Mouse (Mus musculus) CH12.LX (cell line): ENCODE results near the gene Mfap3l. TPM values are rescaled to one million over a fixed set of nuclear protein-coding genes. Genes with fewer than 3 reads are reported as not detected.

Source experiments
- DNase-seq: peaks from one replicate; pipeline ENCODE4 v3.0.0-alpha.2; 2013; ENCODE audit errors: extremely low read depth
- H3K27ac ChIP-seq: 2 replicates; pipeline ENCODE4 v1.5.1; 2012; ENCODE audit warnings: low read depth, mild to moderate bottlenecking, control low read depth, moderate library complexity; ENCODE audit not compliant: insufficient read depth
- H3K27me3 ChIP-seq: replicated peaks from 2 replicates; pipeline ENCODE3; 2012; ENCODE audit warnings: inconsistent platforms
- H3K36me3 ChIP-seq, 2 experiments: replicated peaks in 1 of 2; 2 replicates each; pipeline versions ENCODE3 to v1.6.1; 2012; ENCODE audit warnings: inconsistent platforms in 1 of 2, low read length in 1 of 2, mild to moderate bottlenecking in 1 of 2, mixed read lengths in 1 of 2, moderate library complexity in 1 of 2; ENCODE audit not compliant: control insufficient read depth in 1 of 2, insufficient read depth in 1 of 2
- H3K4me1 ChIP-seq, 2 experiments: 2 replicates each; pipeline ENCODE4 v1.6.1; 2012; ENCODE audit warnings: inconsistent platforms in 1 of 2, moderate library complexity in 1 of 2; ENCODE audit not compliant: insufficient read depth in 2 of 2, control insufficient read depth in 1 of 2
- H3K4me2 ChIP-seq: 2 replicates; pipeline ENCODE4 v1.6.1; 2012; ENCODE audit warnings: low read depth, mild to moderate bottlenecking, control low read depth; ENCODE audit not compliant: poor library complexity, insufficient read depth, severe bottlenecking
- H3K4me3 ChIP-seq, 3 experiments: fragments of 150-350 bp in 1 of 3; sonication (generic) in 1 of 3; replicated peaks in 1 of 3; 2 replicates each; pipeline versions ENCODE3 to v1.5.1; 2011 to 2012; ENCODE audit warnings: low read depth in 2 of 3, low read length in 2 of 3, mild to moderate bottlenecking in 2 of 3, moderate library complexity in 2 of 3, control low read depth in 1 of 3, improper control_type of control experiment in 1 of 3, inconsistent platforms in 1 of 3, mixed read lengths in 1 of 3; ENCODE audit not compliant: poor library complexity in 1 of 3
- H3K79me2 ChIP-seq: replicated peaks from 2 replicates; pipeline ENCODE4 v1.6.1; 2012; ENCODE audit warnings: mild to moderate bottlenecking, moderate library complexity; ENCODE audit not compliant: control insufficient read depth, poor library complexity, insufficient read depth, severe bottlenecking; ENCODE audit errors: extremely low read depth
- H3K9ac ChIP-seq: 2 replicates; pipeline ENCODE4 v1.6.1; 2012; ENCODE audit warnings: low read depth, mild to moderate bottlenecking, control low read depth, moderate library complexity; ENCODE audit not compliant: insufficient read depth
- H3K9me3 ChIP-seq: replicated peaks from 2 replicates; pipeline ENCODE3; 2012; ENCODE audit warnings: low read length, inconsistent platforms, mixed read lengths
- E2F4 ChIP-seq: IDR thresholded peaks from 2 replicates; pipeline ENCODE4 v1.6.1; 2011; ENCODE audit warnings: low read depth, low read length, improper control_type of control experiment; ENCODE audit not compliant: insufficient replicate concordance
- ETS1 ChIP-seq: conservative IDR thresholded peaks from 2 replicates; pipeline ENCODE4 v1.6.1; 2012; ENCODE audit warnings: low read depth, mild to moderate bottlenecking, inconsistent platforms, low read length, improper control_type of control experiment, moderate library complexity
- GABPA ChIP-seq: IDR thresholded peaks from 2 replicates; pipeline ENCODE4 v1.6.1; 2012; ENCODE audit warnings: low read depth, low read length, improper control_type of control experiment, inconsistent platforms; ENCODE audit not compliant: insufficient replicate concordance
- JUN ChIP-seq: IDR thresholded peaks from 2 replicates; pipeline ENCODE4 v1.6.1; 2011; ENCODE audit warnings: low read depth, mild to moderate bottlenecking, low read length, improper control_type of control experiment, moderate library complexity; ENCODE audit not compliant: insufficient read depth
- KAT2A ChIP-seq: IDR thresholded peaks from 2 replicates; pipeline ENCODE4 v1.6.1; 2012; ENCODE audit warnings: low read length, improper control_type of control experiment, inconsistent platforms; ENCODE audit not compliant: insufficient replicate concordance
- MAFK ChIP-seq: IDR thresholded peaks from 2 replicates; pipeline ENCODE4 v1.6.1; 2011; ENCODE audit warnings: low read length, improper control_type of control experiment; ENCODE audit not compliant: insufficient replicate concordance
- MAX ChIP-seq: IDR thresholded peaks from 2 replicates; pipeline ENCODE4 v1.6.1; 2011; ENCODE audit warnings: low read length, improper control_type of control experiment
- NRF1 ChIP-seq: IDR thresholded peaks from 2 replicates; pipeline ENCODE4 v1.6.1; 2014; ENCODE audit warnings: low read depth, mild to moderate bottlenecking, inconsistent platforms, low read length, improper control_type of control experiment, moderate library complexity
- RCOR1 ChIP-seq: conservative IDR thresholded peaks from 2 replicates; pipeline ENCODE4 v1.6.1; 2012; ENCODE audit warnings: low read depth, mild to moderate bottlenecking, inconsistent platforms, low read length, improper control_type of control experiment
- SMC3 ChIP-seq: IDR thresholded peaks from 2 replicates; pipeline ENCODE4 v1.6.1; 2011; ENCODE audit warnings: low read depth, low read length, improper control_type of control experiment
- TBP ChIP-seq: conservative IDR thresholded peaks from 2 replicates; pipeline ENCODE4 v1.6.1; 2011; ENCODE audit warnings: low read depth, low read length, improper control_type of control experiment
- USF1 ChIP-seq: IDR thresholded peaks from 2 replicates; pipeline ENCODE4 v1.6.1; 2014; ENCODE audit warnings: low read depth, mild to moderate bottlenecking, inconsistent platforms, low read length, improper control_type of control experiment
- USF2 ChIP-seq: conservative IDR thresholded peaks from 2 replicates; pipeline ENCODE4 v1.6.1; 2011; ENCODE audit warnings: low read depth, low read length, improper control_type of control experiment
- ZKSCAN1 ChIP-seq: IDR thresholded peaks from 2 replicates; pipeline ENCODE4 v1.6.1; 2012; ENCODE audit warnings: low read depth, inconsistent platforms, low read length, improper control_type of control experiment, borderline replicate concordance
- dilution Hi-C: fragments of 300-500 bp; cut with MboI; formaldehyde crosslinking; loops from 2 replicates; pipeline ENCODE4 v1.14.3; 2020; ENCODE audit warnings: low sequenced_read_pairs; ENCODE audit not compliant: extremely low pct_unique_long_range_greater_than_20kb, extremely low pct_ligation_motif_present
- in situ Hi-C: fragments of 300-500 bp; cut with MboI; formaldehyde crosslinking; loops from 3 replicates; pipeline ENCODE4 v1.14.3; 2019; ENCODE audit warnings: low sequenced_read_pairs, low pct_ligation_motif_present, low pct_unique_long_range_greater_than_20kb, mixed read lengths
- polyA plus RNA-seq: library from polyadenylated mRNA; unstranded; fragments of >175 nt; gene quantifications from 2 replicates; pipeline ENCODE4 v1.2.1, GENCODE M21; 2012; ENCODE audit warnings: low read depth; ENCODE audit not compliant: insufficient read length
- total RNA-seq, 2 experiments: library from RNA; depleted of rRNA; stranded (reverse); fragments of 300-350 nt in 1 of 2; fragments of >200 nt in 1 of 2; gene quantifications; 2 replicates each; pipeline ENCODE4 v1.2.3; 2012 to 2014

The Mfap3l gene
- total and polyA plus RNA-seq, 3 experiments: 0.05 to 0.98 (median 0.24) TPM

DNA sequence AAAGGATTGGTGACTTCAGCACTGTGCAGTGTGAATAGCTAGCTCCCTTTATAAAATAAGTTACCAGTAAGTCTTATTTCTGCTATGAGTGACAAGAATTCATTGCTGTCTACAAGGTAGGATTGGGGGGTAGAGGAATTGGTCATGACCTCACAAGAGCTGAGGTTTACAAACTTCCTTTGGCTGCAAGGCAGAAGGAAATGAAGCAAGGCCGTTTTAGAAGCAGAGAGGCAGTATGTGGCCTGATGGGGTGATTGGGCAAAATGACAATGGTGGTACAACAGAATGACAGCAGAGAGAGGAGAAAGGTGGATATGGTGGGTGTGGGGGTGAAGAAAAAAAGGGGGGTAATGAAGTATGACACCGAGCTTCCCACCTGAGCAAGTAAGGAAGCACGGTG lies 82.1 kb downstream of the Mfap3l start:
- no peak overlapping the region for H3K4me3 ChIP-seq
- no peak overlapping the region for H3K9ac ChIP-seq
- no peak for DNase-seq
- in situ Hi-C loops: no loop called here
- TF ChIP-seq ZKSCAN1 (no peak), GABPA (no peak)
- no peak overlapping the region for H3K27ac ChIP-seq
- H3K4me1 ChIP-seq: no peaks in the 10 kb centered on the region
- H3K9me3 ChIP-seq: no peaks in the 10 kb centered on the region
- no peaks in the 10 kb centered on the region for H3K36me3 ChIP-seq
- H3K27me3 ChIP-seq: no peaks in the 10 kb centered on the region
- dilution Hi-C loops: no loop called here
- no peaks in the 10 kb centered on the region for H3K79me2 ChIP-seq
- H3K4me2 ChIP-seq: no peak overlapping the region

DNA sequence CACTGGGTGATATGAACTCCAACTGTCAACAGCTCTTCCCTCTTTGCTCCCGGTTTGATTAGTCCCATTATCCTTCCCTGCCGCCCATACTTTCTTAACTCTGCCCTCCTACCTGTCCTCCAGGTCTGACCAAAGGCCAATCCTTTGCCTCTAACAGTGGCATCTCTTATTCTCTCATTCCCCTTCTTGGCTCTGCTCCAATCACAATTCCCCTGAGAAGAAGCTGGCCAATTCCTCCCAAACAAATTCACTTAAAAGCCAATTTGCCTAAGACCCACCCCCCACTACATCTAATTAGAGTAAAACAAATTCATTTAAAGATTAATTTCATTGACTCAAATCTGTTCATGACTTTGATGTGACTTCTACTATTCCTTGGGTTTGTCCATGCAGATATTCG lies 86.1 kb downstream of the Mfap3l start:
- dilution Hi-C loops: no loop called here
- no peak for DNase-seq

More for the DNA sequence above, 86.1 kb downstream of the Mfap3l start:
- H3K9ac ChIP-seq: no peak overlapping the region
- H3K4me2 ChIP-seq: no peak overlapping the region
- in situ Hi-C loops: no loop called here
- H3K36me3 ChIP-seq: no peaks in the 10 kb centered on the region
- no peak overlapping the region for H3K27ac ChIP-seq
- H3K27me3 ChIP-seq: no peaks in the 10 kb centered on the region
- no peak overlapping the region for H3K4me3 ChIP-seq
- H3K79me2 ChIP-seq: no peaks in the 10 kb centered on the region
- H3K9me3 ChIP-seq: no peaks in the 10 kb centered on the region
- TF ChIP-seq JUN (no peak), MAX (no peak), RCOR1 (no peak), GABPA (no peak), USF2 (no peak), E2F4 (no peak), ETS1 (no peak), NRF1 (no peak), KAT2A (no peak), USF1 (no peak), SMC3 (no peak), MAFK (no peak), TBP (no peak)
- no peaks in the 10 kb centered on the region for H3K4me1 ChIP-seq

Other genes starting within 250 kb of the Mfap3l start
- not detected in 2 replicates for gene Gm10283, start 129.6 kb upstream of the Mfap3l start, total RNA-seq (2012; rRNA removed)
- not detected in 2 replicates for gene Gm10283, start 129.6 kb upstream of the Mfap3l start, total RNA-seq (2014; rRNA removed)
- not detected in 2 replicates for gene Gm10283, start 129.6 kb upstream of the Mfap3l start, polyA plus RNA-seq
- gene Aadat, start 126.9 kb upstream of the Mfap3l start, total RNA-seq (2012; rRNA removed): not detected in 2 replicates
- not detected in 2 replicates for gene Aadat, start 126.9 kb upstream of the Mfap3l start, total RNA-seq (2014; rRNA removed)
- gene Aadat, start 126.9 kb upstream of the Mfap3l start, polyA plus RNA-seq: not detected in 2 replicates